Mouse (Mus musculus) olfactory bulb, adult 2 months (tissue): ENCODE measurements around the gene Xpo6.

Source experiments
- CTCF ChIP-seq: fragments of 200-500 bp; IDR thresholded peaks from 2 replicates; pipeline ENCODE4 v1.5.1; 2012; ENCODE audit warnings: low read depth, mild to moderate bottlenecking, low read length, moderate library complexity; ENCODE audit not compliant: insufficient read depth
- POLR2A ChIP-seq: fragments of 200-500 bp; IDR thresholded peaks from 2 replicates; pipeline ENCODE4 v1.6.1; 2012; ENCODE audit warnings: mild to moderate bottlenecking, low read depth, low read length, moderate library complexity; ENCODE audit not compliant: insufficient read depth

GRCm38 (mm10) chr7:126244168-126244750 lies 44.0 kb upstream of the Xpo6 start:
- TF ChIP-seq POLR2A (no peak), CTCF (no peak)
